Mouse (Mus musculus) layer of hippocampus, adult 6 months (tissue): Measurements from ENCODE around the gene Fam69b. TPM values are rescaled to one million over a fixed set of nuclear protein-coding genes. Genes with fewer than 3 reads are reported as not detected.

Experiments used
- long read RNA-seq, 2 experiments: library from polyadenylated mRNA; unstranded; transcript quantifications; one replicate each; pipeline ENCODE4 v2.0.0; 2019 to 2020
- microRNA-seq: library from miRNA; unstranded; fragments of <30 nt; microRNA quantifications from one replicate; pipeline ENCODE4 v1.2.0, GENCODE M21; 2020
- polyA plus RNA-seq: library from polyadenylated mRNA; unstranded; fragments of <200 nt; fragmentation: Nextera tagmentation; gene quantifications from 2 replicates; pipeline ENCODE4 v1.2.3, GENCODE M21; 2021

Gene Fam69b
- 58.7 and 61.4 TPM in 2 replicates for polyA plus RNA-seq
- long read RNA-seq, experiment 1, transcript Fam69b-201 (5 exons, 1,622 nt), result major isoform, 106 of 134 reads
- long read RNA-seq, experiment 1, partial matches to known transcripts, result 15 of 134 reads
- long read RNA-seq, experiment 1, other reads (novel, unspliced or antisense), result 13 of 134 reads
- long read RNA-seq, experiment 2, transcript Fam69b-201 (5 exons, 1,622 nt), result major isoform, 497 of 540 reads
- long read RNA-seq, experiment 2, partial matches to known transcripts, result 0 of 540 reads
- long read RNA-seq, experiment 2, other reads (novel, unspliced or antisense), result 43 of 540 reads

GRCm38 (mm10) chr2:26627921-26628739 is at the start of gene Fam69b:
TSS of gene Fam69b (plus strand) at chr2:26628457.

GRCm38 (mm10) chr2:26579714-26580113 is 48.5 kb upstream of the Fam69b start, which contains the start of gene Egfl7:
TSS of gene Egfl7 (plus strand) at chr2:26580014.

GRCm38 (mm10) chr2:26586294-26587043 is 41.8 kb upstream of the Fam69b start, which contains the start of gene Gm20532:
TSS of gene Gm20532 (plus strand) at chr2:26586639.

GRCm38 (mm10) chr2:26603720-26604671 is 24.3 kb upstream of the Fam69b start, which contains the start of gene Agpat2:
TSS of gene Agpat2 (minus strand) at chr2:26604417.

GRCm38 (mm10) chr2:26671182-26671581 is 42.9 kb downstream of the Fam69b start, which contains the start of gene Lcn4:
TSS of gene Lcn4 (minus strand) at chr2:26671282.

Small RNA genes within 50 kb of the gene (microRNA-seq; reads per million reads assigned to microRNA genes)
- gene Mir126a, result 0.64 reads per million
- gene Mir126b, result not detected

Other genes starting within 250 kb of the Fam69b start
- gene Snapc4, start 247.8 kb upstream of the Fam69b start, polyA plus RNA-seq, result 5.3 and 5.5 TPM in 2 replicates
- 66.4 and 77.0 TPM in 2 replicates for gene Entr1, start 239.1 kb upstream of the Fam69b start, polyA plus RNA-seq
- 47.8 and 57.9 TPM in 2 replicates for gene Pmpca, start 239.1 kb upstream of the Fam69b start, polyA plus RNA-seq
- 4.2 and 4.4 TPM in 2 replicates for gene Inpp5e, start 219.3 kb upstream of the Fam69b start, polyA plus RNA-seq
- 11.0 TPM in 2 replicates for gene Sec16a, start 183.2 kb upstream of the Fam69b start, polyA plus RNA-seq
- gene Notch1, start 111.8 kb upstream of the Fam69b start, polyA plus RNA-seq, result 7.5 and 7.7 TPM in 2 replicates
- 86.2 and 102 TPM in 2 replicates for gene Egfl7, start 48.4 kb upstream of the Fam69b start, polyA plus RNA-seq
- gene Gm20532, start 41.8 kb upstream of the Fam69b start, polyA plus RNA-seq, result not detected in 2 replicates
- gene Agpat2, start 24.0 kb upstream of the Fam69b start, polyA plus RNA-seq, result 1.4 and 1.9 TPM in 2 replicates
- gene Lcn4, start 42.8 kb downstream of the Fam69b start, polyA plus RNA-seq, result not detected in 2 replicates
- not detected in 2 replicates for gene Abo, start 236.5 kb downstream of the Fam69b start, polyA plus RNA-seq